Mouse (Mus musculus) cerebellum, postnatal 10 days (tissue): ENCODE data around the gene Nubp2.
A peak's percentile ranks its signal among the peaks of the same experiment; 100 is the strongest.

Experiments used
- DNase-seq, 2 experiments: peaks; one replicate each; pipeline ENCODE4 v3.0.0; 2021; ENCODE audit warnings: mixed read lengths in 2 of 2

Nubp2 gene

DNA sequence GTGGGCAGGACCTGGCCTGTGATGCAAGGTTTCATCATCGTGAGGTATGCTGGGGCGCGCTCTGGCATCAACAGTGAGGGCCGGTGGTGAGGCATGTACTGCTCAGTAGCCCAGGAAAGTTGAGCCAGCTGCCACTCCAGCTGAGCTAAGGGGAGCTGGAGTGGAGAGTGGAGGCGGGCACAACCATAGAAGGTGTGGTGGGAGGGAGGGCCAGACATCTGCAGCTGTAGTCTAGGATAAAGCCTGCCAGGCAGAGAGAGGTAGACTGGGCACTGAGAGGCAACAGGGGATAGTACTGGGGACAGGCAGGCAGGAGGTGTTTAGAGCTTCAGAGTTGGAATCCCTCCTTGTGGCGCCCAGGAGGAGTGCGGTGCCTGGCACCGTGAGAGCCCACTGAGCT is 26.1 kb downstream of the Nubp2 start:
- DNase-seq: no peak

DNA sequence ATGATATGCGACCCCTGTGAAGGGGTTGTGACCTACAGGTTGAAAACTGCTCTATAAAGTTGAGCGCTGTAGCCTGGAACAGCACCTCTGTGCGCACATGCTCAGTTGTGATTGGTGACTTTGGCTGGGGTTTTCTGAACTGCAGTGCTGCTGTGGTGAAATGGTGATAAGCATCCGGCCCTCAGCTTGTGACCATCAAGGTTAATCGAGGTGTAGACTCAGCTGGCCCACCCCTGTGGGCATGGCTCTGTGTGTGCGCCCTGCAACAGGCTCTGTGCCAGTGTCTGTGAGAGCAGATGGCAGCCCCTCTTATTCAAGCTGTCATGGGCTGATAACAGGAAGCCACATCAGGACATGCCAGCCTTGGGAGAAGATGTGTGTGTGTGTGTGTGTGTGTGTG is 27.2 kb downstream of the Nubp2 start:
- peak; percentile 80 to 85 for DNase-seq

DNA sequence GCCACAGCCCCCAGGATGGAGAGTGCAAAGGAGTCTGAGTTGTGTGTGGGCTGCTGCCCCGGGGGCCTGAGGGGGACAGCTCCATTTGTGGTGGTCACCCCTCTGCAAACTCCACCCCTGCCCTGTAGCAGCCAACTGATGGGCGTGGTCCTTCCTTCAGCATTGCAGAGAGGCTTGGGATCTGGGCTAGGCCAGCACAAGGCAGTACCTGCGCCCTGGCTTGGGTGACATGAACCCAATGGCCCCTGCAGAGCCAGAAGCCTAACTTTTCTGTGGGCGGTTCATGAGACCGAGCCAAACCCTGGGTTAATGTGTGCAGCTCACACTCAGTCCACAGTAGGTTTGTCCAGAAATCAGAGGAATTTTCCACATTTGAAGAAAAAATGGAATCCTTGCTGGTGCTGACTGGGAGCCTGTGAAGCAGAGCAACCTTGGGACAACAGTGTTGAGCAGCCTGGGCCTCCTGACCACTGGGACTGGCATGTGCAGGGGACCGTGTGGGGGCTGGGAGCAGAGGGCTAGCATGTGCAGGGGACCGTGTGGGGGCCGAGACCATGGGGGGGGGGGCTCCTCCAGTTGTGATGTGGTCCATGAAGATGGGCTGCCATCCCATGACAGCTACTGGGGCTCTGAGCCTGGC is 28.2 kb downstream of the Nubp2 start:
- DNase-seq: no peak

DNA sequence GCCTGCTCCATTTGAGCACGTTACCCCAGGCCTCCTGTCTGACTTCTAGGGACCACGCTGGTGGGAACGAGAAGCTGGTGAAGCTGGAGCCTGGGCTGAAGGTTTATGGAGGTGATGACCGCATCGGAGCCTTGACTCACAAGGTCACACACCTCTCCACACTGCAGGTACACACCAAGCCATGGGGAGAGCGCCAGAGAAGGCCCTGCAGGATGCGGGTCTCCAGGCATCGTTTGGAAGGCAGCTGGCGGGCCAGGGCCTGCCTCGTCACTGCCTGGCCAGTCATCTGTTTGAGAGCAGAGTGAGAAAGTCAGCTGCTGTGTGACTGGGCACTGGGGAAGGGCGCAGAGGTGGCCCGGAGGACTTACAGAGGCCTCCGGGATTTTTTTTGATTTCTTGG is 29.6 kb downstream of the Nubp2 start:
- no peak for DNase-seq

DNA sequence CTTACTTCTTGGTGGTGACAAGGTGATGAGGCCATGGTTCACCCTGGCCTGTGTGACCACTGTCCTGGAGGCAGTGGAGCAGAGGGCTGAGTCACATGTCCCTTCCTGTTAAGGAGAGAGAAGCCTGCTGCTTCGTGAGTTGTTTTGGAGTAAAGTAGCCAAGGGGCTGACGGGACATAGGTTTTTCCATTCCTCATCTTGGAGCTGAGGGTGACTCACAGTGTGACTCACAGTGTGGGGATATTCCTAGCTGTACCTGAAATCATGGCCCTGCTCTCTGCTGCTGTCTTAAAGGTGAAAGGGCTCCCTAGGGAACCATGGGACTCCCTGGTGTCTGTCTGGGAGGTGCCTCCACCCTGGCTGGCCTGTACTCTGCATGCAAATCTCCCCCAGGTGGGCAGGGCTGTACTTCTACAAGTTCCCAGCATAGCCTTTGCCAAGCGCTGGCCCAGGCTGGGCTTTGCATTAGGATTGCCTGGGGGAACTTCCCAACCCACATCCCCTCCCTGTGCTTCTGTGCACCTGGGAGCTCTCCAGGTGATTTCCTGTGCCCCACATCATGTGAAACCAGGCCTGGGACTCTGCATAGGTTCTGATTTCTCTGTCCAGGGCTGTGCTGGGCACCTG is 30.2 kb downstream of the Nubp2 start:
- no peak for DNase-seq

DNA sequence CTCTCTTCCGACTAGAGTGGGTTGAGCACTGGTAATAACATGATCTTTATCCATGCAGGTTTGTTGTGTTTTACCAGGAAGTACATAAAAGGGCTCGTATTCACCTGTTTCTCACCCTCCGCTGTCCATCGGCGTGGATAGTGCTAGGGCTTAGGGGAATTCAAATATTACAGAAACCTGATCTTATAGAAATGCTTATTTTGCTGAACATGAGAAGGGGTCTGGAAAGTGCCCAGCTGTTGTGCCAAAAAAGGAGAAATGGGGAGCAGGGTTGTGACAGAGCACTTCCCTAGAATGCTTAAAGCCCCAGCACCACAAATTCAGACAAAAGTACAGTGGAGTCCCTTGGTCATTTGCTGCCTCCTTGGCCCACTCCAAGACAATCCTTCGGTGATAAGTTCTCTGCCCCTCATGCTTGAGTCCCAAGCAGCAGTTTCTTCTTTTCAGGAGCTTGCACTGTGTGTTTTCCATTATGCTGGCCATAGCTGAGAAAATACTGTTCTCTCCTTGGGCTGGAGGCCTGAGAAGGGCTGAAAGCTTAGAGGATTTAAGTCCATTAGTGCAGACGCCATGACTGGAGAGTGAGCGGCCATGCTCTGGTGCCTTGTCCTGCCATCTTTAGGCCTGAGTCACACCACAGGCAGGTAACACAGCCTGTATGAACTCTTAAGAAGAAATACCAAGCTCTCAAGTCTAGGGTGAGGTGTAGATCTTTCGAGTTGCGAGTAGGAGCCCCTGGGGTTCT is 34.6 kb downstream of the Nubp2 start:
- DNase-seq: no peak

DNA sequence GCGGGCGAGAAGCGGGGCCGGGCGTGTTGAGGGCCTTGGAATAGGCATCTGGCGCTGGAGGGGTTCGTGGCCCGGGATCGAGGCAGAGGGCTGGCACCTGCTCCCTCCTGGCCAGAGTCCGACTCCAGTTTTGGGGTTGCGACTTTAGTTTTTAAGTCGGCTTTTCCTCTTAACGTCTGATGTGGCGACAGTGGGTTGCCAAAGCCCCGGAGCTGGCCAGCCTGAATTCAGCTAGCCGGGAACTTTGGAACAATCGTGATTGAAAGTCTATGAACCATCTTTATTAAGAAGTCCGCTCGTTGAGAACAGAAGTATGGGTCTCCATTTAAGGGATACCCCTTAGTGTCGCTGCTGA is 35.4 kb downstream of the Nubp2 start:
- no peak for DNase-seq

DNA sequence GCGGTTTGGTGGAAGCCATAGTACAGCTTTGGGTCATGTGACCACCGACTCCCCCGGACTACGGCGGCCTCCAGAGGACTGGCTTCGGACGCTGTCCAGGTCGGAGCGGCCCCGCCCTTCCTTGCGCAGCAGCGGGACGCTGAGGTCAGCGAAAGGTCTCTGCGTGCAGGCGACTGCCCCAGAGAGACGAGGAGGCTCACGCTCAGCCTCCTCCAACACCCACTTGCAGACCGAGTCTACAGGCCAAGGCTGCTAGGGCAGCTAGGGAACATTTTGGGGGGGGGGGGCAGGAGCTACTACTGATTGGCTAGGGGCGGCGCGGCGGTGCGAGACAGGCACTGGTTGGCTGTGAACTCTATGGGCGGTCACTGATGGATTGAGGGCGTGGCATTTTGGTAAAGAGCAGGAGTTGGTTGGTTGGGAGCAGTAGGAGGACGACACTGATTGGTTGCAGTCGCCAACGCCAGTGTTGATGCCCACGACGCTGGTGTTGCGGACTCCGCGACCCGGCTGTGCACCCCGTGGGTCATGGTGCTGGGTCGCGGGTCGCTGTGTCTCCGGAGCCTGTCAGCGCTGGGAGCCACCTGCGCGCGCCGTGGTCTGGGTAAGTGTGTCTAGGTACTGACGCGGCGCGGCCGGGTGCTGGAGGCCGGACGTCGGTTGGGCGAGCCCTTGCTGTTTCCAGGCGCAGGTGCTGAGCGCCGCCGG is 35.9 kb downstream of the Nubp2 start, which contains the start of gene Fahd1:
Gene Fahd1, minus strand, starts transcription at position 300 of the 708 bp plus-strand sequence.
- peak; percentile 96 to 98 for DNase-seq

DNA sequence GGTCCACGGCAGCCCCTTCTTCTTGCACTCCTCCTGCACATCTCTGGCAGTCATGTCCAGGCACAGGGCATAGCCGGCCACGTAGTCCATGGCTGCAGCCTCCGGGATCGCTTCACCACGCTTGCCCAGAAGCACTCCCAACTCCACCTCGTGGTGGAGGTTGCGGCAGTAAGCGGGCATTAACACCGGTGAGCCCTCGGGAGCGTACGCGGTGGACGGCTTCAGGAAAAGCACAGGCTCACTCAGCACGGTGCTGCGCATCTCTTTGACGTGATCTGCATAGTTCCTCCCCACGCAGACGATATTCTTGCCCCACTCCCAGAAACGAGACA is 36.5 kb downstream of the Nubp2 start:
- no peak for DNase-seq

DNA sequence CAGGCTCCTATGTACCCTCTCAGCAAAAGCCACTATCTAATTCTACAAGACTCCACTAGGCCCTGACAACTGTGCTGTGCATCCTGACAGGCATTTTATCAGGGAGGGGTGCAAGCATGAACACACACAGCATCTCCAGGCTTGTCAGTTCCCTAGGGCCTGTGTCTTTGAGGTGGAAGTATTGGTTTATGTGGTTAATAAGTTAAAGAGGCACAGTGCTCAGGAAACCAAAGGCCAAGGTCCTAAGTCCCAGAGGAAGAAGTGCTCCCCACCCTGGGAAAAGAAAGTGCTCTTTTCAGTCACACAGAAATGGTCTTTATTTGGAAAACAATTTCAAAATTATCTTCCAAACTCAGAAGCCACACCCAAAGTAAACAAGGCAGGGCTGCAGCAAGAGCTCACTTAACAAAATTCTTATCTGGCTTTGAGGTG is 37.5 kb downstream of the Nubp2 start:
- DNase-seq: no peak

DNA sequence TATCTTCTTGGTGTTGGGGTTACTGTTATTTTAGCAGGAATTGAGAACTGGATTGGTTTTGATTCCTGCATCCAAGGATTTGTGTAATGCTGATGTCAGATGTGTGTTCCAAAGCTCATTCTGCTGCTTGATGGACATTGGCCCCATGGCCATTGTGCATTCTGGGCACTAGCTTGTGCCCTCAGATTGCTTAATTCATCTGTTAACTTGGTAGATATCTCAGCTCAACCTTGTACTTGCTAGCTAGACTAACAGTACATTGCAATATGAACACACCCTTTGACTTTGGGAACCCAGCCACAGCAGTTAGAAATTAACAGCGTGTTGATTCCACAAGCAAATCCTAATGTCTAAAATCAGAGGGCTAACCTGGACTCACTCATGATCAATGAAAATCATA is 38.8 kb downstream of the Nubp2 start:
- DNase-seq: no peak

DNA sequence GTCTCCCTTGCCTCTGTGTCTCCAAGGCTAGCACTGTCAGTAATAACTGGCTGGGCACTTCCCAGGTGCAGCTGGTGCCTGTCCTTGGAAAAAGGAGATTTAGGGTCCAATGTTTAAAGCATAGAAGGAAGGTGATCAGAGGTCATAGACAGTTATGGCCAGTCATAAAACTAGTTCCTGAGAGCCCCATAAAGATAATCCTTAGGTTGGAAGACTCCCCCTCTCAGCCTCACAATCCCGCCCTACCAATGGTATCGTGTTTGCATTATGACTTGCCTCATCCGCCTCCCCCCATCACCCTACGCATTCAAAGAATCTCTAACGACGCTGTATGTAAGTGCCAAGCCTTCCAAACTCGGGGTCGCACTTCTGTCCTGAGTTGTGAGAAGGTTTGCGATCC is 41.6 kb downstream of the Nubp2 start:
- no peak for DNase-seq

DNA sequence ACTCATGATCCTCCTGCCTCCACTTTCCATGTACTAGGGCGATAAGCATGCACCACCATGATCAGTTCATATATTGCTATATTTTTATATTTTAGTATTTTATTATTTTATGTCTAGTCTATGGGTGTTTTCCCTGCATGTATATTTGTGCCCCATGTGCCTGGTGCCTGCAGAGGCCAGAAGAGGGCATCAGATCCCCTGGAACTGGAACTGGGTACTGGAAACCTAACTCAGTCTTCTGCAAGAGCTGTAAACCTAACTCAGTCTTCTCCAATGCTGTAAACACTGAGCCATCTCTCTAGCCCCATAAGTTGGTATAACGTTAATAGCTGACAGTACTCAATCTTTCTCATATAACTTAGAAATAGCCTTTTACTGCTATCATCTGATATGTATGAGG is 43.5 kb downstream of the Nubp2 start:
- DNase-seq: no peak

DNA sequence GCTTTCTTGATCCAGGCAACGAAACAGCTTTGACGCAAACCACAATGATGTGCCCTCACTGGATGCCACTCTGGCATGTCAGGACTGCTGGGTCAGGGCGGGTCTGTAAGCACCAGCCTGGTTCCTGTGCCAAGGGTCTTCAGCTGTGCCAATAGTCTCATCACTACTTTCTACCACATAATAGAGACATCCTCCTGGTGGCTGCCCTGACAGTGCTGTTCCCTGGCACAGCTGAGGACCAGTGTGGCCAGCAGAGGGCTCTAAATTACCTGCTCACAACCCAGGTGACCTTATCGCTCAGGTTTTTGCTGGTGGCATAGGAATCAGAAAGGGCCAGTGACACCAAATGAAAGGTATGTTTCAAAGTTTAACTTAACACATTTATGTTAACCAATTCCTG is 45.0 kb downstream of the Nubp2 start:
- DNase-seq: peak; percentile 72 to 73

DNA sequence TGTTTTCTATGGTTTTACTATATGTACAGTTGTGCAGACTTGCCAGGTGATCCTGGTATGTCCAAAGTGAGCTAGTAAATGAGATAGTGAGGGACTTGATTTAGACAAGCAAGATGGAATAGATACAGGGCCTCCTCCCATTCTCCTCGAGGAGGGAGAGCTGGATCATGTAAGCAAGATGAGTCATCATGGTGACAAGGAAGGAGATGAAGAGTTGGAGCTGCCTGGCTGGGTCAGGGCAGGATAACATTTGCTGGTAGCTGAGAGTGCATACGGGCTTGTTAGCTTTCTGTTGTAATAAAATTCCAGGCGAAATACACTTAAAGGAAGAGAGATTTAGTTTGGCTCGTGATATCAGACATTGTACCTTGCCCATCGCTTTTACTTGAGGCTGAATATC is 45.8 kb downstream of the Nubp2 start:
- no peak for DNase-seq

DNA sequence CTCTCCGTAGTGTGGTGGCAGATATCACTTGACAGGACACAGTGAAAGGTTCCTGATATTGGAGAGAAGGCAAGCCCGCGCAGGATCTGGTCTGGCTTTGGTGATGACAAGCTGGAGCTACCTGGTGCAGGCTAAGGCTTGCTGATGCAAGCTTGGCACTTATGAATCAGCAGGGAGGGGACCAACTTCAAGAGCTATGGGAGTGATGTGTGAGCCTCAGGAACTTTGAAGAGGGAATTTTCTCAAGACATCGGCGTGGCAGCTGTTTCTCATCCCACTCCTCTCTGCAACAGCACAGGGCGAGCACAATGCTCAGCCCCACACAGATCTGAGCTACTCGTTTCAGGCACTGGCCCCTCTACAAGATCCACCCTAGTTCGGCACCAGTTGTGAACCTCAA is 46.3 kb downstream of the Nubp2 start, which contains the start of gene Hagh:
Gene Hagh, plus strand, starts transcription at position 302 of the 400 bp plus-strand sequence.
- no peak for DNase-seq
